Mouse (Mus musculus) megakaryocyte, embryonic 14.5 days (primary cell): ENCODE data around the gene Hsbp1. TPM values are rescaled to one million over a fixed set of nuclear protein-coding genes. Genes with fewer than 3 reads are reported as not detected.
"Not testable (repeated sequence)": the region's sequence is repeated elsewhere in the genome, so short reads cannot be mapped to it uniquely, and the experiment has no call there.

Experiments
- H3K27me3 ChIP-seq: replicated peaks from 2 replicates; pipeline ENCODE3; 2012; ENCODE audit warnings: inconsistent platforms
- H3K36me3 ChIP-seq: replicated peaks from 2 replicates; pipeline ENCODE3; 2012; ENCODE audit warnings: low read length, inconsistent platforms, mixed read lengths
- H3K4me1 ChIP-seq: 2 replicates; pipeline ENCODE4 v1.6.1; 2012; ENCODE audit warnings: inconsistent platforms
- H3K4me3 ChIP-seq: replicated peaks from 2 replicates; pipeline ENCODE3; 2012; ENCODE audit warnings: moderate library complexity, mild to moderate bottlenecking, inconsistent platforms
- H3K9me3 ChIP-seq: 2 replicates; pipeline ENCODE4 v1.6.1; 2012; ENCODE audit warnings: inconsistent platforms
- FLI1 ChIP-seq: IDR thresholded peaks from 2 replicates; pipeline ENCODE4 v1.6.1; 2012; ENCODE audit warnings: low read length, inconsistent platforms, mixed read lengths
- GATA1 ChIP-seq: IDR thresholded peaks from 3 replicates; pipeline ENCODE4 v1.6.1; 2012; ENCODE audit warnings: mixed read lengths, low read length, inconsistent platforms, borderline replicate concordance
- polyA plus RNA-seq: library from polyadenylated mRNA; stranded (reverse); fragments of >175 nt; gene quantifications from 2 replicates; pipeline ENCODE4 v1.2.3, GENCODE M21; 2012; ENCODE audit warnings: low replicate concordance; ENCODE audit not compliant: insufficient read depth

The Hsbp1 gene
- 10.0 and 98.3 TPM in 2 replicates for polyA plus RNA-seq

GRCm38 (mm10) chr8:119344190-119344856 lies at the start of gene Hsbp1:
Hsbp1 (plus strand) TSS chr8:119344488.
- Histone ChIP-seq H3K4me3 (peak within 1 kb of the TSS; percentile 99), H3K9me3 (peaks cover 18% of the 10 kb centered on the region), H3K4me1 (peaks cover 16% of the 10 kb centered on the region), H3K27me3 (peaks cover 7% of the 10 kb centered on the region), H3K36me3 (peaks cover 36% of the 10 kb centered on the region)
- no peak for TF ChIP-seq GATA1
- TF ChIP-seq FLI1 = no peak

- peaks cover 39% of the 10 kb centered on the region for H3K9me3 ChIP-seq
- no peaks in the 10 kb centered on the region for H3K4me1 ChIP-seq
- no peak overlapping the region for H3K4me3 ChIP-seq
- no peak for TF ChIP-seq GATA1
- TF ChIP-seq FLI1 = no peak
- no peaks in the 10 kb centered on the region for H3K36me3 ChIP-seq
- H3K27me3 ChIP-seq = no peaks in the 10 kb centered on the region
Measured at GRCm38 (mm10) chr8:119295477-119295876, 48.8 kb upstream of the Hsbp1 start.

GRCm38 (mm10) chr8:119297752-119298151 lies 46.5 kb upstream of the Hsbp1 start:
- not testable (repeated sequence) for H3K4me1 ChIP-seq, H3K36me3 ChIP-seq, H3K27me3 ChIP-seq, H3K4me3 ChIP-seq
- H3K9me3 ChIP-seq = peaks cover 52% of the 10 kb centered on the region

GRCm38 (mm10) chr8:119300335-119300734 lies 44.0 kb upstream of the Hsbp1 start:
- no peak for TF ChIP-seq FLI1
- TF ChIP-seq GATA1 = no peak
- H3K4me3 ChIP-seq = no peak overlapping the region
- no peaks in the 10 kb centered on the region for H3K36me3 ChIP-seq
- H3K4me1 ChIP-seq = no peaks in the 10 kb centered on the region
- no peaks in the 10 kb centered on the region for H3K27me3 ChIP-seq
- H3K9me3 ChIP-seq = peaks cover 46% of the 10 kb centered on the region

- Histone ChIP-seq H3K36me3 (no peaks in the 10 kb centered on the region), H3K4me1 (no peaks in the 10 kb centered on the region; the same call in 1 of the 2 replicates), H3K9me3 (peaks cover 54% of the 10 kb centered on the region), H3K4me3 (no peak overlapping the region), H3K27me3 (no peaks in the 10 kb centered on the region)
- TF ChIP-seq GATA1 (no peak), FLI1 (no peak)
Measured at GRCm38 (mm10) chr8:119304196-119304595, 40.1 kb upstream of the Hsbp1 start.

- TF ChIP-seq FLI1 = no peak
- TF ChIP-seq GATA1 = no peak
- Histone ChIP-seq H3K9me3 (peaks cover 18% of the 10 kb centered on the region), H3K36me3 (no peaks in the 10 kb centered on the region), H3K4me3 (no peak overlapping the region), H3K27me3 (peaks cover under 1% of the 10 kb centered on the region), H3K4me1 (no peaks in the 10 kb centered on the region; the same call in 1 of the 2 replicates)
Measured at GRCm38 (mm10) chr8:119311412-119311811, 32.9 kb upstream of the Hsbp1 start.

- Histone ChIP-seq H3K4me1 (no peaks in the 10 kb centered on the region), H3K4me3 (no peak overlapping the region), H3K27me3 (no peaks in the 10 kb centered on the region), H3K9me3 (peaks cover 10% of the 10 kb centered on the region; the same call in 1 of the 2 replicates), H3K36me3 (no peaks in the 10 kb centered on the region)
- TF ChIP-seq FLI1 = no peak
- no peak for TF ChIP-seq GATA1
Measured at GRCm38 (mm10) chr8:119323215-119323614, 21.1 kb upstream of the Hsbp1 start.

GRCm38 (mm10) chr8:119339546-119339945 lies 4.7 kb upstream of the Hsbp1 start:
- H3K27me3 ChIP-seq = peaks cover 7% of the 10 kb centered on the region
- TF ChIP-seq FLI1 (no peak), GATA1 (no peak)
- no peaks in the 10 kb centered on the region for H3K4me1 ChIP-seq
- no peaks in the 10 kb centered on the region for H3K36me3 ChIP-seq
- H3K9me3 ChIP-seq = peaks cover 28% of the 10 kb centered on the region
- no peak overlapping the region for H3K4me3 ChIP-seq

- Histone ChIP-seq H3K4me3 (no peak overlapping the region), H3K36me3 (peaks cover 28% of the 10 kb centered on the region), H3K4me1 (peaks cover 16% of the 10 kb centered on the region), H3K27me3 (peaks cover 7% of the 10 kb centered on the region), H3K9me3 (peaks cover 22% of the 10 kb centered on the region)
- TF ChIP-seq GATA1 (no peak), FLI1 (no peak)
Measured at GRCm38 (mm10) chr8:119343606-119344005, 682 bp upstream of the Hsbp1 start.

- H3K4me3 ChIP-seq = peak overlapping the region; percentile 99
- peaks cover 7% of the 10 kb centered on the region for H3K27me3 ChIP-seq
- no peak for TF ChIP-seq FLI1
- TF ChIP-seq GATA1 = no peak
- H3K36me3 ChIP-seq = peaks cover 42% of the 10 kb centered on the region
- H3K4me1 ChIP-seq = peaks cover 16% of the 10 kb centered on the region
- H3K9me3 ChIP-seq = peaks cover 13% of the 10 kb centered on the region
Measured at GRCm38 (mm10) chr8:119345029-119345682, 868 bp downstream of the Hsbp1 start.
